Mouse (Mus musculus): Measurements from ENCODE around the gene Capg. TPM values are rescaled to one million over a fixed set of nuclear protein-coding genes. Genes with fewer than 3 reads are reported as not detected.

Capg gene
- 32.3 and 32.8 TPM in 2 replicates for polyA plus RNA-seq (2015; fragmentation: Nextera tagmentation; extraction: Ambion mirVana)

DNA sequence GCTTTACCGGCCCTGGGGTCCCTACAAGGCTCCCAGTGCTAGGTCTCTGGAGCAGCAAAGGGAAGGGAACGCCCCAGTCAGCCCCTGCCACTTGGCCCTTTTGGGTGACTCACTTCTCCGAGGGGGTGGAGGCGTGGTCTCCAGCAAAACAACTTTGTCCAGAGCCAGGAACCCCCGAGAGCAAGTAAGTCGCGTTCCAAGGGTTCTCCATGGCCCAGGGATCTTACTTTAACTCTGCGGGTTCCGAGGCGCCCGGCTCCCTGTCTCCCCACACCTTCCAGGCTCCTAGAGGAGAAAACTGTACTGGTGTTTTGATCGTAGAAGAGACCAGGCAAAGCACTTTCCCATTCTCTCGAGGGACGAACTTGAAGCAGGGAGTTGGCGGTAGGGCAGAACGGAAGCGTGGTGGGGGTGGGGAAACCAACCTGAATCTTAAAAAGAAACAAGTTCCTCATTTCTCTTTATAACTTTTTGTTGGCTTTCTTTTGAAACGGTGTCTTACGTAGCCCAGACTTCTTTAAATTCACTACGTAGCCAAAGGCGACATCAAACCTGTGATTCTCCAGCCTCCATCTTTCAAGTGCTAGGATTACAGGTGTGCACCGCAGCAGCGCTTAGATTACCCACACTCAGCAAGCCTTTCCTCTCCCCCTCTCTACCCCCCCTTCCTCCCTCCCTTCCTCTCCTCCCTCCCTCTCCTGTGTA lies at the start of gene Capg:
TSS of gene Capg (plus strand) at position 109 of the 705 bp plus-strand sequence.
- ATAC-seq (replicated peaks; ENCODE audit: extremely low read depth, insufficient read depth, low FRiP score) = peak; percentile 65
- H3K4me1 ChIP-seq (ENCODE audit: control insufficient read depth, insufficient read depth, low read length) = peaks cover 11% of the 10 kb centered on the region

DNA sequence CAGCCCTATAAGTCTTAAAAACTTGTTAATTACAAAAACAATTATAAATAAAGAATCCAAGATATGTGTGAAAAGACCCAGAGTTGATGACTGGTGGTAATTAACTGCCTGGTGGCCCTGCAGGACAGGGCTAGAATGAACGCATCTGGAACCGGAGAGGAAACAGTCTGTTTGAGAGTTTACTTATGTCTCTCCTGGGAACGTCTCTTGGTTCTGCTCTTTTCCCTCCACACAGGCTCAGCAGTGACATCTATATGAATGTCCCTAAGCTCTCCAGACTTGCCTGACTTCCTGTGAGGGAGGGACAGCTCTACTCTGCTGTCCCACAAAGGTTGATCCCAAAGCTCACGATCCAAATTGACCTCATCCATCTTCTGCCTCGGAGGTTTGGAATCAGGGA lies 45.2 kb upstream of the Capg start:
- Histone ChIP-seq H3K27ac (ENCODE audit: low read length) (no peak overlapping the region), H3K4me3 (ENCODE audit: low read length) (no peak overlapping the region), H3K36me3 (ENCODE audit: control insufficient read depth, insufficient read depth) (no peaks in the 10 kb centered on the region), H3K4me2 (ENCODE audit: low read depth, low read length) (no peak overlapping the region), H3K27me3 (ENCODE audit: control insufficient read depth, insufficient read depth, low read length) (no peaks in the 10 kb centered on the region), H3K4me1 (ENCODE audit: control insufficient read depth, insufficient read depth, low read length) (0 out of 2 replicates have a peak, but pooled peaks cover 3% of the 10 kb centered on the region), H3K9me3 (replicated peaks; ENCODE audit: control insufficient read depth, low read length) (no peaks in the 10 kb centered on the region), H3K9ac (ENCODE audit: low read length) (no peak overlapping the region)
- ATAC-seq (replicated peaks; ENCODE audit: extremely low read depth, insufficient read depth, low FRiP score) = no peak
- WGBS = 49% methylated on average over 5 of the region's 5 CpGs

More for the DNA sequence above, at the start of gene Capg:
- 6% methylated on average over 23 of the region's 23 CpGs for WGBS
- Histone ChIP-seq H3K4me3 (ENCODE audit: low read length) (peak within 1 kb of the TSS; percentile 60), H3K27ac (ENCODE audit: low read length) (peak within 1 kb of the TSS; percentile 71), H3K36me3 (ENCODE audit: control insufficient read depth, insufficient read depth) (0 out of 2 replicates have a peak, but pooled peaks cover 2% of the 10 kb centered on the region), H3K9ac (ENCODE audit: low read length) (peak within 1 kb of the TSS; percentile 74), H3K27me3 (ENCODE audit: control insufficient read depth, insufficient read depth, low read length) (no peaks in the 10 kb centered on the region), H3K9me3 (replicated peaks; ENCODE audit: control insufficient read depth, low read length) (peaks cover 5% of the 10 kb centered on the region; the same call in 1 of the 2 replicates), H3K4me2 (ENCODE audit: low read depth, low read length) (peak within 1 kb of the TSS; percentile 81)

DNA sequence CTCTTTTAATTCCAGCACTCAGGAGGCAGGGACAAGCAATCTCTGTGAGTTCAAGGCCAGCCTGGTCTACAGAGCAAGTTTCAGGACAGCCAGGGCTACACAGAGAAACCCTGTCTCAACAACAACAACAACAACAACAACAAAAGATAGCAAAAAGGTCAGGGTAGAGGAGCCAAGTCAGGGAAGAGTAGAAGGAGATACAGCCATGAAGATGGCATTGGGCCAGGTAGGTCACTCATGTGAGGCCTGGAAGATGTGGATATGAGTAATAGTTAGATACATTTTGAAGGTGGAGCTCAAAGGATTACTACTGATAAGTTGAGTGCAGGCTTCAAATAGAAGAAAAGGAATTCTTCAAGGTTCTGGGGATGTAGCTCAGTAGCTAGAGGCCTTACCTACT lies 40.9 kb upstream of the Capg start:
- no peak for ATAC-seq (replicated peaks; ENCODE audit: extremely low read depth, insufficient read depth, low FRiP score)
- Histone ChIP-seq H3K4me1 (ENCODE audit: control insufficient read depth, insufficient read depth, low read length) (0 out of 2 replicates have a peak, but pooled peaks cover 4% of the 10 kb centered on the region), H3K9me3 (replicated peaks; ENCODE audit: control insufficient read depth, low read length) (no peaks in the 10 kb centered on the region), H3K36me3 (ENCODE audit: control insufficient read depth, insufficient read depth) (no peaks in the 10 kb centered on the region), H3K4me3 (ENCODE audit: low read length) (no peak overlapping the region), H3K9ac (ENCODE audit: low read length) (no peak overlapping the region), H3K27me3 (ENCODE audit: control insufficient read depth, insufficient read depth, low read length) (no peaks in the 10 kb centered on the region), H3K27ac (ENCODE audit: low read length) (no peak overlapping the region), H3K4me2 (ENCODE audit: low read depth, low read length) (no peak overlapping the region)

DNA sequence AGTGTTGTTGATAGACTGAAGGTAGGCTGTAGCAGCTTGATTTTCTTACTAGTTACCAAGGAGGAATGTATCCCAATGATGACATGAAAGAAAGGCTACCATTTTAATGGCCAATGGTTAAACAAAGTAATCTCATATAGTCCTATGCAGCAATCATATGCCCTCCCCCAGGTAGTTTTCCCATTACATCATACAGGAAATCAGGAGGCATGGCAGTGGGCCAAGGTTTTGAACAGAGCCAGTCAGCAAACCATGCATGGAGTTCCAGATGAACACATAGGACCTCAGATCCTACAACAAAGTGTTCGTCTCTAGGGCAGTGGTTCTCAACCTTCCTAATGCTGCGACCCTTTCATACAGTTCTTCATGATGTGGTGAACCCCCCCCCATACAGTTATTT lies 40.3 kb upstream of the Capg start:
- Histone ChIP-seq H3K9me3 (replicated peaks; ENCODE audit: control insufficient read depth, low read length) (no peaks in the 10 kb centered on the region), H3K4me2 (ENCODE audit: low read depth, low read length) (no peak overlapping the region), H3K27ac (ENCODE audit: low read length) (no peak overlapping the region), H3K4me1 (ENCODE audit: control insufficient read depth, insufficient read depth, low read length) (0 out of 2 replicates have a peak, but pooled peaks cover 4% of the 10 kb centered on the region), H3K36me3 (ENCODE audit: control insufficient read depth, insufficient read depth) (no peaks in the 10 kb centered on the region), H3K27me3 (ENCODE audit: control insufficient read depth, insufficient read depth, low read length) (no peaks in the 10 kb centered on the region), H3K9ac (ENCODE audit: low read length) (no peak overlapping the region), H3K4me3 (ENCODE audit: low read length) (no peak overlapping the region)
- ATAC-seq (replicated peaks; ENCODE audit: extremely low read depth, insufficient read depth, low FRiP score) = no peak
- WGBS = 60% methylated on average over 2 of the region's 2 CpGs

DNA sequence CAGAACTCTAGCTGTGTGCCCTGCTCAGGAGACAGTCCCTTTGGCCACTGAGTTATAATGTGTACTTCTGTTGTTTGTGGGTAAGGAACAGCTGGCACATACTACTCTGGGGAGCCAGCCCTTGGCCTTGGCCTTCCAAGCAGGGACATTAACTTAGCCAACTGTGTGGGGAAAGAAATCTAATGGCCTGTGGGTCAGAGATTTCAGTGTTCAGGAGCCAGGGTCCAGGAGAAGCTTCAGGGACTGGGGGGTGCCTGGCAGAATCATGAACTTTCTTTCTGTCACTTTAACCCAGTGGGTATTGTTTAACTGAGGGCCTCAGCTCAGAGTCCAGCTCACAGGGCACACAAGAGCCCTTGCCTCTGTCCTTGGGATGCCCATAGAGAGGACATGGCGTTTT lies 38.1 kb upstream of the Capg start:
- Histone ChIP-seq H3K4me3 (ENCODE audit: low read length) (no peak overlapping the region), H3K4me2 (ENCODE audit: low read depth, low read length) (no peak overlapping the region), H3K36me3 (ENCODE audit: control insufficient read depth, insufficient read depth) (no peaks in the 10 kb centered on the region), H3K9me3 (replicated peaks; ENCODE audit: control insufficient read depth, low read length) (no peaks in the 10 kb centered on the region), H3K4me1 (ENCODE audit: control insufficient read depth, insufficient read depth, low read length) (peaks cover 17% of the 10 kb centered on the region), H3K27me3 (ENCODE audit: control insufficient read depth, insufficient read depth, low read length) (no peaks in the 10 kb centered on the region), H3K9ac (ENCODE audit: low read length) (no peak overlapping the region), H3K27ac (ENCODE audit: low read length) (no peak overlapping the region)
- no peak for ATAC-seq (replicated peaks; ENCODE audit: extremely low read depth, insufficient read depth, low FRiP score)
- WGBS = 71% methylated on average over 1 of the region's 1 CpGs

DNA sequence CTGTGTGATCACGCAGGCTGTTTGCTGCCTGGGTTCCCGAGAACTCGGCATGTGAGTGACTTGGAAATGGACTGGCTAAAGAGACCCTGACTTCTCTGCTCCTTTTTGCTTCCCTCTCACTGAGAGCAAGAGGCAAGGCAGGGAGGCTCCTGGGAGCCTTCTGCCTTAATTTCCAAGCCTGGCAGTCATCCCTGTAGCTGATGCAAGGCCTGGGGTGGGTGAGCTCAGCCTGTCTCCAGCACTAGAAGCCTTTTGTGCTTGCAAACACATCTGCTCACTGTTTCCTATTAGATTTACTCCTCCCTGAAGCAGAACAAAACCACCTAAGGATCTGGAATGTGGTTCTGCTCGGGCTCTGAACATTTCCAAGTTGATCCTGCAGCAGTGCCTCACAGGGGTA lies 35.6 kb upstream of the Capg start:
- H3K9me3 ChIP-seq (replicated peaks; ENCODE audit: control insufficient read depth, low read length) = no peaks in the 10 kb centered on the region
- no peak overlapping the region for H3K4me2 ChIP-seq (ENCODE audit: low read depth, low read length)
- no peak for ATAC-seq (replicated peaks; ENCODE audit: extremely low read depth, insufficient read depth, low FRiP score)
- H3K36me3 ChIP-seq (ENCODE audit: control insufficient read depth, insufficient read depth) = no peaks in the 10 kb centered on the region
- no peak overlapping the region for H3K4me3 ChIP-seq (ENCODE audit: low read length)
- no peak overlapping the region for H3K27ac ChIP-seq (ENCODE audit: low read length)
- peaks cover 40% of the 10 kb centered on the region for H3K4me1 ChIP-seq (ENCODE audit: control insufficient read depth, insufficient read depth, low read length)
- H3K27me3 ChIP-seq (ENCODE audit: control insufficient read depth, insufficient read depth, low read length) = no peaks in the 10 kb centered on the region
- WGBS = 71% methylated on average over 4 of the region's 4 CpGs
- H3K9ac ChIP-seq (ENCODE audit: low read length) = no peak overlapping the region

DNA sequence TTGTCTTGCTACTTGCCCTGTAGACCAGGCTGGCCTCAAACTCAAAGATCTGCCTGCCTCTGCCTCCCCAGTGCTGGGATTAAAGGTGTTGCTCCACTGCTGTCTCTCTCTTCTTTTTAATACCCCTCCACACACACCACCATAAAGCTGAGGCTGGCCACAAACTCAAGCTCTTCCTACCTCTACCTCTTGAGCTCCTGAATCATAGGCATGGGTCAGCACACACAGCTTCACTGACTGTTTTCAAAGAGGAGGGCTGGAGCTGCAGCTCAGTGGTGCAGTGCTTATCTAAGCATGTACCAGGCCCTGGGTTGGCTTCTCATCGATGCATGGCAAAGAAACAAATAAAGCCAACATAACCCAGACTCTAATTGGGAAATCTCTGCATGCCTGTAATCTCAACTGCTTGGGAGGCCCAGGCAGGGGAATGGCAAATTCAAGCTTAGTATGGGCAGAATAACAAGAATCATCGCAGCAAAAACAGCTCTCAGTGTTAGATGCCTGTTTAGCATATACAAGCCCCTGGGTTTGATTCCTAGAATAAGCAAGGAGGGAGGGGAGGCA lies 34.2 kb upstream of the Capg start:
- H3K4me2 ChIP-seq (ENCODE audit: low read depth, low read length) = no peak overlapping the region
- WGBS = 48% methylated on average over 2 of the region's 2 CpGs
- no peak overlapping the region for H3K9ac ChIP-seq (ENCODE audit: low read length)
- H3K4me1 ChIP-seq (ENCODE audit: control insufficient read depth, insufficient read depth, low read length) = peaks cover 36% of the 10 kb centered on the region
- H3K36me3 ChIP-seq (ENCODE audit: control insufficient read depth, insufficient read depth) = no peaks in the 10 kb centered on the region
- H3K27me3 ChIP-seq (ENCODE audit: control insufficient read depth, insufficient read depth, low read length) = no peaks in the 10 kb centered on the region
- H3K4me3 ChIP-seq (ENCODE audit: low read length) = no peak overlapping the region
- H3K27ac ChIP-seq (ENCODE audit: low read length) = peak overlapping the region; percentile 25
- no peak for ATAC-seq (replicated peaks; ENCODE audit: extremely low read depth, insufficient read depth, low FRiP score)
- no peaks in the 10 kb centered on the region for H3K9me3 ChIP-seq (replicated peaks; ENCODE audit: control insufficient read depth, low read length)

DNA sequence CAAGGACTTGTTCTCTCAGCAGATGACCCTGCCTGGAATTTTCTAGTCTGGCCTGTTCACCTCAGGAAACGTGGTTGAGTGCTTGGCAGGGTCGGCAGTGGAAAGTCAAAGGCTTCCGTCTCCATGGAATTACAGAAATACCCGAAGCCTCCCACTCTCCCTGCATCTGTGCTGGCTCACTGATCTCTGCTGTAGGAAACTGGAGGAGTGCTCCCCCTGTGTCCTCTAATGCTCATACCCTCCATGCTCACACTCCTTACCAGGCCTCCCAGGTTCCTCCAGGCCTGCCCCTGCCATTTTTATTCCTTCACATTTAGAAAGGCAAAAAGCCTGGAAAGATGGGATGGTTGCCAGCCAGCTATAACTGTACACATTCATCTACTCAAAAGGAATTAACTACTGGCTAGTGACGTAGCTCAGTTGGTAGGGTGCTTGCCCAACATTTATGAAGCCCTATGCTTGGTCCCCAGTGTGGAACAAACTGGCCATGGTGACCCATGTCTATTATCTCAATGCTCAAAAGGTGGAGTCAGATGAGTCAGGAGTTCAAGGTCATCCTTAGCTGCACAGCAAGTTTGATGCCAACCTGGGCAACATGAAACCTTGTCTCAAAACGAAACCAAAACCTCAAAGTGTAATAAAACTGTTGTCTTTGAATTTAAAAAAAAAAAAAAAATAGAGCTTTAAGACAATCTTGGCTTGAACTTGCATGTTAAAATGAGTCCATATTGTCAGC lies 33.3 kb upstream of the Capg start:
- Histone ChIP-seq H3K9ac (ENCODE audit: low read length) (no peak overlapping the region), H3K4me3 (ENCODE audit: low read length) (no peak overlapping the region), H3K4me2 (ENCODE audit: low read depth, low read length) (no peak overlapping the region), H3K9me3 (replicated peaks; ENCODE audit: control insufficient read depth, low read length) (no peaks in the 10 kb centered on the region), H3K27ac (ENCODE audit: low read length) (peak overlapping the region; percentile 25), H3K27me3 (ENCODE audit: control insufficient read depth, insufficient read depth, low read length) (no peaks in the 10 kb centered on the region), H3K4me1 (ENCODE audit: control insufficient read depth, insufficient read depth, low read length) (peaks cover 36% of the 10 kb centered on the region), H3K36me3 (ENCODE audit: control insufficient read depth, insufficient read depth) (no peaks in the 10 kb centered on the region)
- ATAC-seq (replicated peaks; ENCODE audit: extremely low read depth, insufficient read depth, low FRiP score) = no peak; the same call in 1 of the 2 replicates
- 47% methylated on average over 6 of the region's 6 CpGs for WGBS

Data from heart, embryonic 16.5 days (tissue).